Mouse (Mus musculus) fibroblast of lung, adult 2 months (primary cell): ENCODE data around the gene Cmpk1.

Source experiments
- DNase-seq: peaks from one replicate; pipeline ENCODE4 v3.0.0-alpha.2; 2011; ENCODE audit warnings: low read depth

The Cmpk1 gene

GRCm38 (mm10) chr4:114945021-114945420, 42.0 kb downstream of the Cmpk1 start:
- DNase-seq, result no peak

GRCm38 (mm10) chr4:114942583-114942982, 44.5 kb downstream of the Cmpk1 start:
- DNase-seq, result no peak

- no peak for DNase-seq
These were observed 44.9 kb downstream of the Cmpk1 start for GRCm38 (mm10) chr4:114942112-114942511.

- no peak for DNase-seq
These were observed 45.7 kb downstream of the Cmpk1 start for GRCm38 (mm10) chr4:114941311-114941710.

GRCm38 (mm10) chr4:114938248-114938647, 48.8 kb downstream of the Cmpk1 start:
- DNase-seq, result no peak

GRCm38 (mm10) chr4:114937459-114938047, 49.5 kb downstream of the Cmpk1 start:
- DNase-seq, result no peak

GRCm38 (mm10) chr4:114934188-114934587, 52.9 kb downstream of the Cmpk1 start:
- no peak for DNase-seq

- DNase-seq, result no peak
These were observed 54.3 kb downstream of the Cmpk1 start for GRCm38 (mm10) chr4:114932747-114933146.

- no peak for DNase-seq
These were observed 57.9 kb downstream of the Cmpk1 start for GRCm38 (mm10) chr4:114929155-114929554.

- DNase-seq, result no peak
These were observed 61.1 kb downstream of the Cmpk1 start, which contains the start of gene Foxe3 for GRCm38 (mm10) chr4:114925917-114926312. Foxe3 (minus strand) TSS chr4:114926013.

- no peak for DNase-seq
These were observed 61.8 kb downstream of the Cmpk1 start for GRCm38 (mm10) chr4:114924971-114925916.

- peak; percentile 27 for DNase-seq
These were observed 70.0 kb downstream of the Cmpk1 start for GRCm38 (mm10) chr4:114917091-114917490.

- no peak for DNase-seq
These were observed 71.0 kb downstream of the Cmpk1 start for GRCm38 (mm10) chr4:114916056-114916455.

- DNase-seq, result no peak
These were observed 73.5 kb downstream of the Cmpk1 start for GRCm38 (mm10) chr4:114913594-114913962.

GRCm38 (mm10) chr4:114912705-114913593, 74.1 kb downstream of the Cmpk1 start:
- DNase-seq, result no peak

- no peak for DNase-seq
These were observed 77.2 kb downstream of the Cmpk1 start for GRCm38 (mm10) chr4:114909602-114910484.
